Mouse (Mus musculus) MN1 (cell line): ENCODE results near the gene Bcl2l11.
A peak's percentile ranks its signal among the peaks of the same experiment; 100 is the strongest.
"Not testable (repeated sequence)": the region's sequence is repeated elsewhere in the genome, so short reads cannot be mapped to it uniquely, and the experiment has no call there.

ENCODE experiments used
- DNase-seq: peaks from one replicate; pipeline ENCODE4 v3.0.0-alpha.2; 2016; ENCODE audit warnings: low spot score

The Bcl2l11 gene

DNA sequence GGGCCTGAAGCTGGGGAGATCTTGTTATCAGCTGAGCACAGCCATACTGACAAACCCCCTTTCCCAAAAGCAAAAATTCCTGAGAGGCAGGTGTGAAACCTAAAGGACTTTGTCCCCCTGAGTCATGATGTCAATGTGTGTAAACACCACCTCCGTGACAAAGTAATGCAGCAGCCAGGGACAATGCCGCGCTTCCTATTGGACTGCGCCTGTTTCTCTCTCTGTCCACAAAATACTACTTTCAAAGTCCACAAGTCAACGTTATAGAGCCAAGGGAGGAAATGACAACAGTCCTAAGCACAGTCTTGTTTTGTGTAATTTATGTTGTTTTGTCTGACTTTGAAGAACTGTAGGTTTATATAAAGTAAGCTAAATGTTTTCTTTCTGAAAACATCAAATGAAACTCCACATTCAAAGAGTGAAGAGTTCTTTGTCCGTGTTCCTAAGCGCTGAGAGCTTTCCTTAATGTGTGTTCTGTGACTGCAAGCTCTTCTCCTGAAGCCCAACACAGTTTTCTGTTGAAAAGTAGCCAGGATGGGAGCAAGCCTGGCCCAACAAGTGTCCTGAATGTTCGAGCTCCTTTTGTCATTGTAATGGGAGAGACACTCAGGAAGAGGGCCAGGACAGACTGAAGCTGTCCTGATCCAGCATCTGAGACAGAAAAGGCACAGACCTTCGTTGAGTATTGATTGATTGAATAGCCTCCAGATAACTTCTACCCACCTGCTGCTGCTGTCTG, 48.9 kb downstream of the Bcl2l11 start:
- no peak for DNase-seq

DNA sequence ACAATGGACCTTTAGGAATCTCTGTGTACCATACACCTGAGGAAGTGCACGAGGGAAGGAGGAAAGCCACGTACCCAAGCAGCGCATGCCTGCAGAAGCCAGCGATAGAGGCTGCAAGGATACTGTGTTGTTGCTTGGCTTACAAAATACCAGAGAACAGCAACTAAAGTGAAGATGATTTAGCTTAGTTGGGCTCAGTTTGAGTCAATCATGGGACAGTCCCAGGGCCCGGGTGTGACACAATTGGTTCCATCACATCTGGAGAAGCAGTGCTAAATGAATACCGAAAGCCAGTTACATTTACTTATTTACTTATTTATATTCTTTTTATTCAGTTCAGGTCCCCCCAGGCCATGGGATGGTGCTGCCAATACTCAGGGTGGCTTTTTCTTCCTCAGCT, 49.8 kb downstream of the Bcl2l11 start:
- DNase-seq = no peak

DNA sequence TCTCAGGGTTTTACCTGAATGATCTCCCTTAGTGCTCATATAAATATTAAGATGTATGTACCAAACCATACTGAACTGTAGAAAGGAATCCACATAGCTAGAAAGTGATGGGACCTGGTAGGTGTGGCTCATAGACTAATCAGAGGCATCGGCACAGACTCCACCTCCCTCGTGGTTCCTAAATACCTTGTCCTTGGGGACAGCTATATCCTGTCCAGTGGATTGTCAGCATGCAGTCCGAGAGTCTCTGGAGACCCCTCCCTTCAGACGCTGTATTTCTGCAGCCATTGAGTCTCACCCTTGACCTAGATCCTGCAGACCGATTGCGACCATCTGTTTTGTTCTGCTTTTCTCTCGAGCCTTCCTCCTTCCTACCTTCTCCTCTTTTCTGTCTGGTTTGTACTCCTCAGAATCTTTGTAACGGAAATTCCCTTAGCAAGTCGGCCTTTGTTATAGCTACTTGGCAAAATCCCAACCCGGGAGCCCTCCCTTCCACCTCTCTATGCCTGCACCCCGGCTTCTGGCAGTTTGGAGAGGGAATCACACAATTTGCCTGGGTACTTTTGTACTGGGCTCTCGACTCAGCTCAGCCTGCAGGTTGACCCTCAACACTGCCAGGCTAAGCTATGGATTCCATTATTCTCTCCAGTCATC, 50.7 kb downstream of the Bcl2l11 start:
- DNase-seq = peak; percentile 17

DNA sequence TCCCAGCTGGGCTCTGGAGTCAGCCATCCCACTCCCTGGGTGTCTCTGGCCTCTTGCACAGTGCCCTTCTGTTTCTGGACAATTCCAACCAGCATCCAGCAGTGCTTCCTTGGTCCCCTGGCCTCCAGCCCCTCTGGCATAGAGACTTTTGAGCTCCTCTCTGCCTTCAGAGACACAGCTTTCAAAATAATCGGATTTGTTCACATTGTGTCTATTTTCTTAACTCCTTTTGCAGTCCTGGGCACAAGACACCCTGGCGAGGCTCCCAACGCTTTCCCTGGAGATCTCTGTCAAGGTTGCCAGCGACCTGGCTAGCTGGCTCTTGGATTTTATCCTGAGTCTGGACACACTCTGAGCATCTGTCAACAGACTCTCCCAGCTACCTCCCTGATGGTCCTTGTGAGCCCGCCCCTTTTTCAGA, 51.4 kb downstream of the Bcl2l11 start:
- peak; percentile 68 for DNase-seq

DNA sequence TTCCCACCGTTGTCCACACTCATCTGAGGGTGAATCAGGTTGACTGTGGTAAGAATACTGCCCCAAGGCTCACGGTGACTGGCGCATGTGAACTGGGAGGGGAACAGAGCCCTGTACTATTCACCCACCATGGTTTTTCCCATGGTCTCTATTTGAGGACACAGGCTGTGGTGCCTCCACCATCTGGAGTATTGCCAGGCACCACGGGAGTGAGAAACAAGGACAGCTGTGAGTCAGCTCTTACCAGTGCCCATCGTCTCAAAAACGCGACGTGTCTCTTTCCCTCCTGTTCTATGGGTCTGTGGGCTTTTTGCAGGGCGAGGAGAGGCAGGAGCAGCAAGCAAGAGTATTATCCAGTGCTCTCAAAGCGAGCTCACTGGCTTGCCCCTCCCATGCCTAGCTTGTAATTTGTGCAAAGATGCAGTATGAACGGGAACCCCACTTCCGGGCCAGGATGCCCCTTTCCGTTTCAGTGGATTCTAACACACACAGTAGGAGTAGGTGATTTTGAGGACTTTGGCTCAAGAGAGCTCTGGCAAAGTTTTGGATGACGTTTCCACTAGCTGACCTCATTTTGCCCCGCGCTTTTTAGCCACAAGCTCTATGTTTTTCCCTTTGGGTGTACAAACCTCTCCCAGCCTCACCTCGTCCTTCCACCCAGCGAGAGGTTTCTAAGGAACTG, 53.4 kb downstream of the Bcl2l11 start:
- no peak for DNase-seq

DNA sequence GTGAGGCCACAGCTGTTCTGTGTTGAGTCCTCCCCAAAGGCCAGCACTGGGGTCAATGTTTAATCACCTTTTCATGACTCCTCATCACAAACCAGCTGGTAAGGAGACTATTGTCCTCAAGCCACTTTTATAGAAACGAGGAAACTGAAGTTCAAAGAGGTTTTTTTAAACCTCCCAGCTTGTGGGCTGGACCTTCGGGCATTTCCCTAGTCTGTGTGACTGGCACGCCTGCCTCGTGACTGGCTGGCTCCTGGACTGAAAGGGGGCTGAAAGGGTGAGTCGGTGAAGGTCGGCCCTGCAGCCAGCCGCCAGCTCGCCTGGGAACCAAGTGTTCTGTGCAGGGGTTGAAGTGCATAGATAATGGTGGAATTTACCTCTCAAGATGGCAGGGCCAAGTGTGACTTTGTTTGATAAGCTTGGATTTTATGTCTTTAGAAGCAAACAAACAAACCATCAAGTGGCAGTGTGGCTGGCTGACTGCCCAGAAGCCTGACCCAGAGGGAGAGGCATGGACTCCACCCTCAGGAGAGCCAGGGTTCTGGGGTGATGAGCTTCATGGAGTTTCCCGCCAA, 54.1 kb downstream of the Bcl2l11 start:
- peak; percentile 28 for DNase-seq

DNA sequence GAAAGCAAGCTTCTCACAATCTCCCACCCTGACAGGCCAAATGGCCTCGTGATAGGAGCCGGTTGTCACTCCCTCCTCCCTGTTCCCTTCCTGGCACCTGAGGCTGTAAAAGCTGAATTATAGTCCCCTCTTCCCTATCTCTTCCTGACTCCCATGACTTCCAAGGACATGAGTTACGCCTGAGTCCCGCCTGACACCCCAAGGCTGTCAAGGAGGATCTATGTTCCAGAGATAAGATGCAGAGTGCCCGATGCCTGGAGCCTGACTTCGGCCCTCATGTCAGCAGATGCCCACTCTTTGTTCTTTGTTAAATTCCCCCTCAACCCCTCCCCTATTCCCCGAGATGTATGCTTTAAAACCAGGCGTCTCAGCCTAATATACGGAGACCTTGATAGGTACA, 56.3 kb downstream of the Bcl2l11 start:
- DNase-seq = not testable (repeated sequence)

DNA sequence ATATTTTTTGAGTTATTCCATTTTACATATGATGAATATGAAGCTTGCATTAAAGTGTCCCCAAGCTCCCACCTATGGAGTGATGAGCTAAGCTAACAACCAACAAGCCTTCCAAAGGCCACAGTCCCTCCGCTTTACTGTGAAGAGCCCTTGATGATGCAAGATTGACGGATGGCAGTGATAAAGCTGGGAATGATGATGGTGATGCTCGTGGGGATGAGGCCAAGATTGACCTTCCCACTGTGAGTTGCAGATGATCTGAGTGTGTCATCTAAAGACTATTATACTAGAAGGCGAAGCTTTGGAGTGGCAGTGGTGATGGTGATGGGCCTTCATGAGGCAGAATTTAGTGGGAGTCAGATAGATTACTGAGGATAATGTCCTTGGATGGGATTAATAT, 56.9 kb downstream of the Bcl2l11 start:
- no peak for DNase-seq

DNA sequence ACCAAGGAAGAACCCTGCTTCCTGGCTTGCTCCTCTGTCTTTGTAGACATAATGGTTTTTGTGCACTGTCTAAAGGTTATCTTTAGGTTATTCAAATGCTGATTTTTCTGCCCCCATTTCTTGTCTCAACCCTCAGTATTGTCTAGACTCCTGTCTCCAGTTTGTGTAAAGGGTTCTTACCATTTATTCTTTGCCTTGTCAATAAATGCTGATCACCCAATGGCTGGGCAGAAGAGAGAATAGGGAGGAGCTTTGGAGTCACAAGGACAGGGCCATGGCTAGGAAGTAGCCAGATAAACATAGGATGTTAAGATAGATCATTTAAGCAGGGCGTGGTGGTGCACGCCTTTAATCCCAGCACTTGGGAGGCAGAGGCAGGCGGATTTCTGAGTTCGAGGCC, 57.9 kb downstream of the Bcl2l11 start:
- no peak for DNase-seq

DNA sequence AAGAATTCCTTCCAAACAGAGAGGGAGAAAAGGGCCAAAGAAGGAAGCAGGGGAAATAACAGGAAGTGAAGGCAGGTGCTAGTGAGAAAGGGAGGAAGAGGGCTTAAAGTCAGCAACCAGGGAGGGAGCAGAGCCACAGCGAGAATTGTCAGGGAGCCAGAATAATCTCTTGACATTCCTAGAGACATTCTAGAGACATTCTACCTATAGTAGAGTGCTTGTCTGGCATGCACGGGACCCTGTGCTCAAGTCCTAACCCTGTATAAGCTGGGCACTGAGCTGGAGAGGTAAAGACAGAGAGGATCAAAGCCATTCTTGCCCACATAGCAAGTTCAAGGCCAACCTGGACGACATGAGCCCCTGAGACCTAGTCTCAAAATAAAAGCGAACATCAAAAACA, 60.1 kb downstream of the Bcl2l11 start:
- no peak for DNase-seq

DNA sequence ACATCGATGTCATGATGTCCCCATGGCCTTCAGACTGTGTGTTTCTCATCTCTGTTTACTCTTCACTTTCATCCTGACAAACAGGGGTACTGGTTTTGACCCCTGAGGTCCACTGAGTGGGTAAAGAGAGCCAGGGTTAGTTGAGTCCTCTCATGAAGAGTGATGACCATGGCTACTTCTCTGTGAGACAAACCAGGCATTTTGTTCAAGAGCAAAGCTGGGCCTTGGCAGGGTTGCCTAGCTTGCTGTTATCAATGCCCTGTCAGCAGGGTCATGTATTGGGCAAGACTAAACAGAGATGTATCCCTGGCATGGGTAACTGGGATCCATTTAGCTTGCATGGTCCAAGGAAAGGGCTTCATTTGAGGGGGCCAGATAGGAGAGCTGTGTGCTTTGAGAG, 61.4 kb downstream of the Bcl2l11 start:
- no peak for DNase-seq

DNA sequence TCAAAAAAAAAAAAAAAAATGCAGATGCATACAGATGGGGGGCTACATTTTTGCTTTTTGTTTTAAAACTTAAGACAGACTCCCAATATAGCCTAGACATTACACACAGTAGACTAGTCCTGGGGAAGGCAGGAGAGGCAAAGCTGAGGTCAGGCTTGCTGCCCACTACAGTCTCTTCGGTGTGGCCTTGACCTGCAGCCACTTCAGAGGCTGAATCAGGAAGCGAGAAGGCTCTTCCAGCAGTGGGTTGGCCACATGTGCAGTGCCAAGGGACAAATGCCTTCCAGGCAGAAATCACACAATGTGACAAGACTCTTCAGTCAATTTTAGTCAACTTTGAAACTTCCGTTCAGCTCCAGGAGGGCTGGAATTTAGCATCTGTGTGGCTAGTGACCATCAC, 62.6 kb downstream of the Bcl2l11 start:
- no peak for DNase-seq

DNA sequence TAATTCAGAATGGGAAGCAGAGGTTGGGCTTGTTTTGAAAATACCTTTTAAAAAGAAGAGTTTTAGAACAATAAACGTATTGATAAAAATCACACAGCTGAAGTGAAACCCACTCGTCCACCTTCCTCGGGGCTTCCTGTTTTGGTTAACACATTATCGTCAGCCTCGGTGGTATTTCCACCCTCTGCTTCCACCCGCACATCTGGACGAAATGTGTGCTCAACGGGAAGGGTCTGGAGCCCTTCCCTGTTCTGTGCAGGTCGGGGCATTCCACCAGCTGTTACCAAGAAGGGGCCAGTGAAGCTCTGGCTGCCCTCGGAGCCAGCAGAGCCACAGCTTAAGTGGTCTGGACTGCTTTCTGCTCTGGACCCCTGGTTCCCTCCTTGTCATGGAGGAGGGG, 63.9 kb downstream of the Bcl2l11 start:
- DNase-seq = no peak

DNA sequence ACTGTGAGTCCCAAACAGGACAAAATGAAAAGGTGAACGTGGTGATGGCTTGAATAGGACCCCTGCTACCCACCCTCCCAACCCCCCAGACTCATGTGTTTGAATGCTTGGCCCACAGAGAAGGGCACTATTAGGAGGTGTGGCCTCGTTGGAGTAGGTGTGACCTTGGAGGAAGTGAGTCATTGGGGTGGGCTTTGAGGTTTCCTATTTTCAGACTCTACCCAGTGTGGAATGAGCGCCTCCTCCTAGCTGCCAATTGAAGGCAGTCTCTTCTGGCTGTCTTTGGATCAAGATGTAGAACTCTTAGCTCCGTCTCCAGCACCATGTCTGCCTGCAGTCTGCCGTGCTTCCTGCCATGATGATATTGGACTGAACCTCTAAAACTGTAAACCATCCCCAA, 64.4 kb downstream of the Bcl2l11 start:
- no peak for DNase-seq

DNA sequence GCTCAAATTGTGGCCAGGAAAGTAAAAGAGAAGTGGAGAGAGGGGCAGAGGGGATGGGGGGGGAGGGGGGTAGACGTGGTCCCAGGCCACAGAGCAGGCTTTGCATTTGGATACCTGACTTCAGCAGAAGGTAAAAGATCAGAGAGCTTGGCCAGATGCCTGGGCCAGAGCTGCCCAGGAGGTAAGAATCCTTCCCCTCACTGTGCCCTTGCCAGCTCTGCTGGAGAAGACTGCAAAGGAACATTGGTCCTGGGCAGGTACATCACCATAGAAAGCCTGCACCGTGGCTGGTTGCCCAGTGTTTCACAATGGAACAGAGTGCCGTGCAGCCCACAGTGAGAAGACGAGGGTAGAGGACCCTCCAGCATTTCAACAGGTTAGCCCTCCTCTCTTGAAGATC, 67.6 kb downstream of the Bcl2l11 start:
- no peak for DNase-seq

DNA sequence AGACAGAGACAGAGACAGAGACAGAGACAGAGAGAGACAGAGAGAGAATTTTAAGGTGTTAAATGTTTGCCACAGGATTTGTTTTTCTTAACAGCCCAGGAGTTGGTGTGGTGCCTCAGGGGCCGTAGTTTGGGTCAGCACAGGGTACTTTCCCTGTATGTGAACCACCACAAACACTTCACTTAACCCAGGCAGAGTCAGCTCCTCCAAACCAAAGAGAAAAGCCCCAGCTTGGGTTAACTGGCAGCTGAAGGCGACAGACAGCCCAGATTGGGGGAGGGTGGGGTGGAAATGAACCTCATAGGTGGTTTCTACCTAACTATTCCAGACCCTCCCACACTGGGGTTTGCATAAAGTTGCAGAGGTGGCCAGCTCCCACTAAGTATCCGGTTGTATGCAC, 71.5 kb downstream of the Bcl2l11 start:
- no peak for DNase-seq

DNA sequence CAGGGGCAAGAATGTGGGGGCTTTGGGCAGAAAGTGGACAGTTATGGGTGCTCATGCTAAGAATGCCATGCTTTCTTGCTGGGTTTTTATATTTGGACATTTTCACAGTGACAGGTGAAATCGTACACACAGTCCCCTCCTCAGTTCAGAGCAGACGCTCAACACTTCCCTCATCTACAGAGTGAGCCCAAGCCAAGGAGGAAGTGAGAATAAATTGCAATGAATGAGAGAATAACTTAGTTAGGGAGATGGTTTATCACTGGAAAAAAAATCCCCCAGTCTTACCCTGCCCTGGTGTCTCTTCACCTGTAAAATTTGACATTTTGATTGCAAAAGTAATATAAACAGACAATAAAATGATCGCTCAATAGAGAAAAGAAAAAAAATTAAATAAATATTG, 77.3 kb downstream of the Bcl2l11 start:
- DNase-seq = no peak

DNA sequence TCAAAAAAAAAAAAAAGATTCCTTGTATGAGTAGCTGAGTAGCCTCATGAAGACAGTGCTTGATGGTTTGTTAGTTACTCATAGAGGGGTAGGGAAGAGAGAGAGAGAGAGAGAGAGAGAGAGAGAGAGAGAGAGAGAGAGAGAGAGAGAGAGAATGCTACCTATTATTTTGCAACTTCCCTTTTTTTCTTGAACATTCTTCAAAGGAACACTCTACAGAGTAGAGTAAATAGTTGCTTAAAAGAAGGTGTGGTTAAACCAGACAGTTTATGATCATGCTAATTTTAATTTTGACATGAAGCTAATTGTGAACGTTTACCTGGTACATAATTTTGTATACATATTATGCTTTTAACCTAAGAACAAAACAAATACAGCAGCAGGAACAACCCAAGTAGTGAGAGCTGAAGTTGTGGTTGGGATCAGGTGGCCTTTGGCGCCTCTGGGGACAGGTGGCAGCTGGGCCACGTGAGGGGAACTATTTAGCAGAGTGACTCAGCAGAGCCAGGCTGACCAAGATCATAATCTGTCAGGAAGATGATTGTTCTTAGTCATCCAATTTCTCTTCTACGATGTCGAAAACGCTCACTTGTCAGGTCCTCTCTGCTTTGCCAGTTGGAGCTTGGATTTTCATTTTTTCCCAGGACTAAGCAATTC, 78.0 kb downstream of the Bcl2l11 start:
- no peak for DNase-seq

DNA sequence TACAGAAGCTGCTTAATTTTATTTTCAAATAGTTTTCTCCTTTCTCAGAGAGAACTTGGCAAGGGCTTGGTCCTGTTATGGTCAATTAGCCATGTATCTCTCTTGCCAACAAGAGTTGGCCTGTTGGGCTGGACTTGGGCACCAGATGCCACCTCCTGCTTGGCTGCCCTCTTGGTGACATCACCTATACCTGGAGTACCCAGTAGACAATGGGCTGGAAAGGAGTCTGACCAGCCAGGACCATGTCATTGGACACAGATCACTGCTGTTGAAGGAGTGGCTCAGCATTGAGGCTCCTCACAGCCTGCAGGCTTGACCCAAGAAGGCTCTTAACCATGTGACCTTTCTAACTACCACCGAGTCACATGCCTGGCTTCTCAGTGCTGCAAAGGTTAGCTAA, 82.7 kb downstream of the Bcl2l11 start:
- DNase-seq = peak; percentile 41

DNA sequence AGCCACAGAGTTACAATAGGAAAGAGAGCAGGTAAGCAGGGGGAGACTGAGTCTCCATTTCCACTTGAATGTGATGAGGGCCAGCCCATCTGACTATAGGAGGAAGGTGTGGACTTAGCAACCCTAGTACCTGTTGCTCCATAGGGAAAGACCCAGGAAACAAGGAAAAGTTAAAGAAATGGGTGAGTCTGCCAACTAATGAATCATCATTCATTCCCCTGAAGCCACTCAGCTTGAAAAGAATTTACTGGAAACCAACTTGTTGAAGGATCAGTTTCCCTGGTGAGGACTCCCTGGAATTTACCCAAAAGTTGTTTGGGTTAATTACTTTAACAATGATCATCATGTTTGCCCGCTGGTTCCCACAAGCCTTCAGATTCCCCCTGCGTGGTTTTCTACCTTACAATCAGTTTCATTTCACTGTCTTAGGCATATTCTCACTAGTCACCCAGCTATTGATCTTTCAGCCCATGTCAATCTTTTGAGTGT, 84.0 kb downstream of the Bcl2l11 start:
- no peak for DNase-seq

DNA sequence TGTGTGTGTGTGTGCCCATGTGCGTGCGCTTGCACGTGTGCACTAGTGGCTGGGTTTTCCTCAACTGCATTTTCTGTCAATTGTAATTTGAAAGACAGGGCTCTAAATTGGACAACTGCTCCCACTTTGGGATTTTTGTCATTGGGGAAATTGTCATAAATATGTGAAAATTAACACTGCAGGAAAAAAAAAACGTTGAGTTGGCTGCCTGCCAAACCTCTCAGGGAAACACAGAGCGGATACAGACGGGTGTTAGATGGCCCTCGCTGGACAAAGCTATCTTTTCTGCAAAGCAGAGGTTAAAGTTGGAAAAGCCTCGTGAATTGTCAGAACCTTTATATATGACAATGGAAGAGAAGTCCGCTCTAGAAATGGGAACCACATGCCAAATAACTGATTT, 84.5 kb downstream of the Bcl2l11 start:
- DNase-seq = peak; percentile 23
